Mouse (Mus musculus) heart, embryonic 11.5 days (tissue): ENCODE results near the gene Trarg1. TPM values are rescaled to one million over a fixed set of nuclear protein-coding genes. Genes with fewer than 3 reads are reported as not detected.
A peak's percentile ranks its signal among the peaks of the same experiment; 100 is the strongest.
"Not testable (repeated sequence)": the region's sequence is repeated elsewhere in the genome, so short reads cannot be mapped to it uniquely, and the experiment has no call there.

Experiments
- ATAC-seq: fragments of 200-750 bp; cut with Nextera tagmentation; replicated peaks from 2 replicates; pipeline ENCODE4 v1.8.0; 2017; ENCODE audit warnings: moderate library complexity; ENCODE audit not compliant: insufficient number of reproducible peaks, low FRiP score, low TSS enrichment
- H3K27ac ChIP-seq: fragments of 300-500 bp; sonication (generic); 2 replicates; pipeline ENCODE4 v1.5.1; 2014; ENCODE audit warnings: mild to moderate bottlenecking, low read depth, low read length
- H3K27me3 ChIP-seq: fragments of 300-500 bp; sonication (generic); 2 replicates; pipeline ENCODE4 v1.6.1; 2014; ENCODE audit warnings: mild to moderate bottlenecking, low read length, mixed read lengths; ENCODE audit not compliant: control insufficient read depth, insufficient read depth
- H3K36me3 ChIP-seq: fragments of 300-500 bp; sonication (generic); 2 replicates; pipeline ENCODE4 v1.6.1; 2014; ENCODE audit warnings: mild to moderate bottlenecking, low read length, moderate library complexity, mixed read lengths; ENCODE audit not compliant: control insufficient read depth, insufficient read depth
- H3K4me1 ChIP-seq: fragments of 300-500 bp; sonication (generic); 2 replicates; pipeline ENCODE4 v1.6.1; 2014; ENCODE audit warnings: low read length; ENCODE audit not compliant: control insufficient read depth, insufficient read depth
- H3K4me2 ChIP-seq: fragments of 300-500 bp; sonication (generic); 2 replicates; pipeline ENCODE4 v1.6.1; 2014; ENCODE audit warnings: mild to moderate bottlenecking, moderate library complexity
- H3K4me3 ChIP-seq: fragments of 300-500 bp; sonication (generic); 2 replicates; pipeline ENCODE4 v1.5.1; 2014; ENCODE audit warnings: low read depth, low read length
- H3K9ac ChIP-seq: fragments of 300-500 bp; sonication (generic); 2 replicates; pipeline ENCODE4 v1.6.1; 2014; ENCODE audit warnings: mild to moderate bottlenecking, low read depth, low read length, moderate library complexity
- H3K9me3 ChIP-seq: fragments of 300-500 bp; sonication (generic); replicated peaks from 2 replicates; pipeline ENCODE4 v1.6.1; 2016; ENCODE audit warnings: low read length; ENCODE audit not compliant: control insufficient read depth
- WGBS: fragments of 180-500 bp; shearing (Covaris S2); extraction: QIAGEN DNeasy Blood & Tissue Kit; methylation state at CpG from one replicate; pipeline ENCODE4 v1.1.7; 2014; ENCODE audit not compliant: insufficient replicate concordance; 5-methylcytosine and 5-hydroxymethylcytosine counted together
- polyA plus RNA-seq: library from polyadenylated mRNA; unstranded; fragments of >200 nt; fragmentation: Nextera tagmentation; extraction: Ambion mirVana; gene quantifications from 2 replicates; pipeline ENCODE4 v1.2.1, GENCODE M21; 2014

The Trarg1 gene
- polyA plus RNA-seq, result 0.07 TPM in 1 of 2 replicates, not detected in the other

- ATAC-seq, H3K4me3 ChIP-seq, H3K27ac ChIP-seq, H3K4me2 ChIP-seq, H3K36me3 ChIP-seq, H3K9me3 ChIP-seq, H3K4me1 ChIP-seq: not testable (repeated sequence)
- Histone ChIP-seq H3K9ac (0 out of 2 replicates have a peak within 1 kb of the TSS, but pooled peaks have one; percentile 10), H3K27me3 (peaks cover 15% of the 10 kb centered on the region)
- WGBS, result 44% methylated on average over 8 of the region's 8 CpGs
Measured at GRCm38 (mm10) chr11:76679508-76679907, at the start of gene Trarg1. Gene Trarg1, plus strand, starts transcription at chr11:76679808.

- H3K4me2 ChIP-seq, result no peak overlapping the region
- no peak overlapping the region for H3K27ac ChIP-seq
- H3K27me3 ChIP-seq, result no peaks in the 10 kb centered on the region
- H3K9me3 ChIP-seq, result no peaks in the 10 kb centered on the region
- ATAC-seq, result no peak
- no peak overlapping the region for H3K9ac ChIP-seq
- 34% methylated on average over 2 of the region's 2 CpGs for WGBS
- peaks cover 12% of the 10 kb centered on the region for H3K4me1 ChIP-seq
- H3K36me3 ChIP-seq, result no peaks in the 10 kb centered on the region
- no peak overlapping the region for H3K4me3 ChIP-seq
Measured at GRCm38 (mm10) chr11:76630023-76630422, 49.6 kb upstream of the Trarg1 start.

GRCm38 (mm10) chr11:76630487-76630886 lies 49.1 kb upstream of the Trarg1 start:
- no peaks in the 10 kb centered on the region for H3K9me3 ChIP-seq
- H3K4me3 ChIP-seq, result no peak overlapping the region
- H3K36me3 ChIP-seq, result no peaks in the 10 kb centered on the region
- WGBS, result 69% methylated on average over 5 of the region's 5 CpGs
- ATAC-seq, result no peak
- H3K27ac ChIP-seq, result no peak overlapping the region
- no peak overlapping the region for H3K9ac ChIP-seq
- no peaks in the 10 kb centered on the region for H3K27me3 ChIP-seq
- peaks cover 12% of the 10 kb centered on the region for H3K4me1 ChIP-seq
- no peak overlapping the region for H3K4me2 ChIP-seq

- Histone ChIP-seq H3K36me3 (no peaks in the 10 kb centered on the region), H3K9me3 (no peaks in the 10 kb centered on the region), H3K4me2 (no peak overlapping the region), H3K4me3 (no peak overlapping the region), H3K27ac (no peak overlapping the region), H3K27me3 (no peaks in the 10 kb centered on the region), H3K9ac (no peak overlapping the region), H3K4me1 (no peaks in the 10 kb centered on the region)
- ATAC-seq, result no peak
- WGBS, result 81% methylated on average over 17 of the region's 17 CpGs
Measured at GRCm38 (mm10) chr11:76639269-76639985, 40.2 kb upstream of the Trarg1 start.

DNA sequence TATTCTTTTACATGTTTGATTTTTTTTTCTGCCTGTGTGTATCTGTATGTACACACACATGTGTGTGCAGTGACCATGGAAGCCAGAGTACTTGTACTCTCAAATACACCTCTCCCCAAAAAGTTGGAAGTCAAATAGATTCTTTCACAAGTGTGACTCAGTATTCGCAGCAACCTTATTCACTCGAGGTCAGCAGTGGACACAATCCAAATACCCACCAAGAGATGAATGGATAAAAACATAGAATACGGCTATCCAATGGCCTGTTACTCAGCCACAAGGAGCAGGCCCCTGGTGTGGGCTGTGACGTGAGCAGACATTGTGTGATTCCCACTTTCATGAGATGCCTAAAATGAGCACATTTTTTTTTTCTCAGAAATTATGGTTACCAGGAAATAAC lies 39.4 kb upstream of the Trarg1 start:
- Histone ChIP-seq H3K9ac (no peak overlapping the region), H3K27ac (no peak overlapping the region), H3K27me3 (0 out of 2 replicates have a peak, but pooled peaks cover 3% of the 10 kb centered on the region), H3K4me3 (no peak overlapping the region), H3K4me2 (no peak overlapping the region), H3K4me1 (no peaks in the 10 kb centered on the region), H3K9me3 (no peaks in the 10 kb centered on the region), H3K36me3 (no peaks in the 10 kb centered on the region)
- WGBS, result 76% methylated on average over 4 of the region's 4 CpGs
- no peak for ATAC-seq

DNA sequence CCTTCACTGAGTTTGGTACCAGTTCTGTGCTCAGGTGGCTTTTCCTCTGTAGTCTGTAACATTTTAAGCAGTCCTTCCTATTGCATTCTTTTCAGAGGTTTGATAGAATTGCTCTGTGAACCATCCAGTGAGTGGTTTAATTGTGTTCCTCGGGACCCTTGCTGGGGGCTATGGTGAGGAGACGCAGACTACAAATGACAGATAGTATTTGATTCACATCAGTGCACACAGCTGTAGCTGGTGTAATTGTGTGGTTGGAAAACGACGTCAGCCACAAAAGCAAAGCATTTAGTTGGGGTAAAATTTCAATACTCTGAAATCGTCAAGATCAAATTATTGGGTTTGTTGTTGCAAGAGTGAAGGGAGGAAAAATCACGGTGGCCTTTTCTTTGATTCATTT lies 35.4 kb upstream of the Trarg1 start:
- Histone ChIP-seq H3K4me2 (no peak overlapping the region), H3K9me3 (no peaks in the 10 kb centered on the region), H3K36me3 (no peaks in the 10 kb centered on the region), H3K27me3 (peaks cover 7% of the 10 kb centered on the region; the same call in 1 of the 2 replicates), H3K27ac (no peak overlapping the region), H3K4me1 (peaks cover 13% of the 10 kb centered on the region), H3K4me3 (no peak overlapping the region), H3K9ac (no peak overlapping the region)
- ATAC-seq, result no peak
- 76% methylated on average over 6 of the region's 6 CpGs for WGBS

DNA sequence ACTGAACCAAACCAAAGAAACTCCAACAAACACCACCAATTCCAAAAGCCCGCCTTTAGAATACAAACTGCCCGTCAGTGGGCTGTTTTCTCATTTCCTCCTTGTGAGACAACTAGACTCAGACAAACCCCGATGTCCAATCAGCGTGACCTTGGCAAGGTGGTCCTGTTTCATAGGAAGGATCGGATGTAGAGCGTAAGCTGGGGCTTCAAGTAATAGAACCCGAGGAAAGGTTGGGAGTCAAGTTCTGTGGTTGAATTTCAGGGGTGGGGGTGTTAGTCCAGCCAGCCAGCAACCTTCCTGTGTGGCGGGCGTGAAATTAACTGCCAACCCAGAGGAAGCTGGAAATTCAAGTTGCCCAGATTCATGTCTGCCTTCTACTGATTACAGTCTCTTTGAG lies 34.6 kb upstream of the Trarg1 start:
- no peak overlapping the region for H3K9ac ChIP-seq
- H3K4me3 ChIP-seq, result no peak overlapping the region
- WGBS, result 68% methylated on average over 9 of the region's 9 CpGs
- no peak overlapping the region; the same call in 1 of the 2 replicates for H3K4me2 ChIP-seq
- H3K4me1 ChIP-seq, result peaks cover 13% of the 10 kb centered on the region
- no peak overlapping the region for H3K27ac ChIP-seq
- H3K9me3 ChIP-seq, result no peaks in the 10 kb centered on the region
- ATAC-seq, result no peak
- peaks cover 7% of the 10 kb centered on the region; the same call in 1 of the 2 replicates for H3K27me3 ChIP-seq
- H3K36me3 ChIP-seq, result no peaks in the 10 kb centered on the region

DNA sequence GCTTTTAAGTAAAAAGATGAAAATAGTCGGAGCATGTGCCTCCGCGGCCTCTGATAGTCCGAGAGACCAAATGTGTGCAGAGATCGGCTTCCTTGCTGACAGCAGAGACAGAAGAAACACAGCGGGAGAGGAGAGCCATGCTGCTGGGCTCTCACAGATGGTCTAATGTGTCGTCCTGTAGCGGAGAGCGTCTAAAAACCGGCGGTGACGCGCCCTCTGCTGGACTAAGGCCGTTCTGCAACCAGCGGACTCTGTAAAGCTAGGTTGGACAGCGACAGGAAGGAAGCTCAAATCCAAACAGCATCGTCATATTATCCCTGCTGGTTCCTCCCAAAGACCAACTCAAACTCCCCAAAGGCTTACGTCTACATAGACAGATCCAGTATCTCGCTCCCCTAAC lies 33.7 kb upstream of the Trarg1 start:
- no peak overlapping the region for H3K9ac ChIP-seq
- H3K9me3 ChIP-seq, result no peaks in the 10 kb centered on the region
- no peaks in the 10 kb centered on the region for H3K36me3 ChIP-seq
- 1% methylated on average over 19 of the region's 19 CpGs for WGBS
- peaks cover 13% of the 10 kb centered on the region for H3K4me1 ChIP-seq
- peak overlapping the region; percentile 66 for H3K4me2 ChIP-seq
- H3K27ac ChIP-seq, result no peak overlapping the region
- ATAC-seq, result peak; percentile 55; the same call in 1 of the 2 replicates
- peaks cover 7% of the 10 kb centered on the region; the same call in 1 of the 2 replicates for H3K27me3 ChIP-seq
- H3K4me3 ChIP-seq, result peak overlapping the region; percentile 25; the same call in 1 of the 2 replicates

GRCm38 (mm10) chr11:76647062-76647461 lies 32.5 kb upstream of the Trarg1 start:
- WGBS, result 6% methylated on average over 7 of the region's 7 CpGs
- H3K27ac ChIP-seq, result no peak overlapping the region
- H3K4me3 ChIP-seq, result 0 out of 2 replicates have a peak overlapping the region, but pooled peaks have one; percentile 16
- peak overlapping the region; percentile 56 for H3K4me2 ChIP-seq
- no peaks in the 10 kb centered on the region for H3K36me3 ChIP-seq
- H3K9me3 ChIP-seq, result no peaks in the 10 kb centered on the region
- peaks cover 13% of the 10 kb centered on the region for H3K4me1 ChIP-seq
- H3K27me3 ChIP-seq, result peaks cover 7% of the 10 kb centered on the region; the same call in 1 of the 2 replicates
- H3K9ac ChIP-seq, result no peak overlapping the region
- ATAC-seq, result no peak
